Mouse (Mus musculus): ENCODE results near the gene Apoa2. TPM values are rescaled to one million over a fixed set of nuclear protein-coding genes. Genes with fewer than 3 reads are reported as not detected.

Apoa2 gene
- polyA plus RNA-seq, 1 experiment: not detected

GRCm38 (mm10) chr1:171189476-171190114 is 35.3 kb upstream of the Apoa2 start:
- H3K27me3 ChIP-seq (ENCODE audit: control insufficient read depth, insufficient read depth, insufficient read length): no peaks in the 10 kb centered on the region
- H3K79me2 ChIP-seq (ENCODE audit: control insufficient read depth, insufficient read depth): no peaks in the 10 kb centered on the region
- H3K4me2 ChIP-seq (ENCODE audit: low read depth): no peak overlapping the region
- no peak overlapping the region for H3ac ChIP-seq (ENCODE audit: control insufficient read depth, insufficient read length)
- no peak overlapping the region for H3K4me3 ChIP-seq
- no peaks in the 10 kb centered on the region for H3K36me3 ChIP-seq (ENCODE audit: control insufficient read depth, insufficient read depth)
- TF ChIP-seq REST (IDR thresholded peaks at IDR 0.05; ENCODE audit: insufficient read depth, insufficient read length) (no peak), TCF3 (IDR thresholded peaks at IDR 0.05; ENCODE audit: insufficient read length, low read depth) (no peak), MAX (IDR thresholded peaks at IDR 0.05; ENCODE audit: low read depth) (no peak), USF1 (IDR thresholded peaks at IDR 0.05; ENCODE audit: low read depth) (no peak), MYOG (IDR thresholded peaks at IDR 0.05; ENCODE audit: control insufficient read depth in 1 of 3, insufficient read depth in 1 of 3, insufficient read length in 2 of 3, low read depth in 2 of 3) (no peak), SRF (IDR thresholded peaks at IDR 0.05; ENCODE audit: control insufficient read depth, insufficient read length, low read depth) (no peak), MYOD1 (IDR thresholded peaks at IDR 0.05; ENCODE audit: control insufficient read depth in 1 of 3, insufficient read length in 2 of 3, low read depth in 2 of 3) (no peak), E2F4 (IDR thresholded peaks at IDR 0.05; ENCODE audit: insufficient read depth) (no peak), POLR2AphosphoS2 (IDR thresholded peaks at IDR 0.05; ENCODE audit: insufficient read length, low read depth) (no peak), CEBPB (IDR thresholded peaks at IDR 0.05; ENCODE audit: insufficient read depth, poor library complexity, severe bottlenecking) (no peak), TCF12 (IDR thresholded peaks at IDR 0.05; ENCODE audit: insufficient read depth, poor library complexity, severe bottlenecking) (no peak)

DNA sequence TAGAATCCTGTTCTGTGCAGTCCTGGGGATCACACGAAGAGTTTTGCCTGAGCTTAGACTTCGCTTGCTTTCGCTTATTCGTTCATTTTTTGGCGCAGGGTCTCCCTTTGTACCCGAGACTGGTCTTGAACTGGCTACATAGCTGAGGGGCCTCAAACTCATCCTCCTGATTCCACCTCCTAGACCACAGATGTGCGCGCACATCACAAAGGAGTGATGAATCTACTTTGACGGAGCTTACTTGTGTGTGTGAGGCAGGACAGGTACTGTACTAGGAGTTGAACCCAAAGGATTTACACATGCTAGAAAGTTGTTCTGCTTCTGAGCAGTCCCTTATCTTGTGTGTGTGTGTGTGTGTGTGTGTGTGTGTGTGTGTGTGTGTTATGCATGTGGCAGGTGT is 34.0 kb upstream of the Apoa2 start:
- no peak overlapping the region for H3K4me3 ChIP-seq
- H3K27me3 ChIP-seq (ENCODE audit: control insufficient read depth, insufficient read depth, insufficient read length): no peaks in the 10 kb centered on the region
- no peak overlapping the region for H3K4me2 ChIP-seq (ENCODE audit: low read depth)
- no peaks in the 10 kb centered on the region for H3K36me3 ChIP-seq (ENCODE audit: control insufficient read depth, insufficient read depth)
- no peaks in the 10 kb centered on the region for H3K79me2 ChIP-seq (ENCODE audit: control insufficient read depth, insufficient read depth)
- H3ac ChIP-seq (ENCODE audit: control insufficient read depth, insufficient read length): no peak overlapping the region
- TF ChIP-seq SRF (IDR thresholded peaks at IDR 0.05; ENCODE audit: control insufficient read depth, insufficient read length, low read depth): no peak
- TF ChIP-seq E2F4 (IDR thresholded peaks at IDR 0.05; ENCODE audit: insufficient read depth): no peak
- no peak for TF ChIP-seq USF1 (IDR thresholded peaks at IDR 0.05; ENCODE audit: low read depth)
- no peak for TF ChIP-seq REST (IDR thresholded peaks at IDR 0.05; ENCODE audit: insufficient read depth, insufficient read length)
- TF ChIP-seq MYOG (IDR thresholded peaks at IDR 0.05; ENCODE audit: control insufficient read depth in 1 of 3, insufficient read depth in 1 of 3, insufficient read length in 2 of 3, low read depth in 2 of 3): no peak
- no peak for TF ChIP-seq TCF12 (IDR thresholded peaks at IDR 0.05; ENCODE audit: insufficient read depth, poor library complexity, severe bottlenecking)
- no peak for TF ChIP-seq CEBPB (IDR thresholded peaks at IDR 0.05; ENCODE audit: insufficient read depth, poor library complexity, severe bottlenecking)
- no peak for TF ChIP-seq MAX (IDR thresholded peaks at IDR 0.05; ENCODE audit: low read depth)

DNA sequence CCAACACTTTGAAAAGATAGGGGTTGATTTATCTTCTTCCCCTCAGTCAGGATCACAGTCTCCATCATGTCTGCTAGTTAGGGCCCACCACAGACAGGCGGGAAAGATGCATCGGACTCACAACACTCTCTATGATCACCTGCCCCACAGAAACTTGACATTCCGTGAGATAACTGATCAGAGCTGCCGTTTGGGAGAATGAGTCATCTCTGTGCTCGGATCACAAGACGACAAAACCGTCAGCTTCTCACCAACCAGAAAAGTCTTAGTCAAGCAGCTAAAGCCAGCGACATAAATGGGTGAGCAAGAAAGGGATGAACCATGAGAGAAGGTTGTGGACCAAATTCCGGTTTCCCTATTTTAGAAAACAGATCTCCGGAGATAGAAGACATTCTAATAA is 32.6 kb upstream of the Apoa2 start:
- H3K79me2 ChIP-seq (ENCODE audit: control insufficient read depth, insufficient read depth): no peaks in the 10 kb centered on the region
- no peaks in the 10 kb centered on the region for H3K36me3 ChIP-seq (ENCODE audit: control insufficient read depth, insufficient read depth)
- peak overlapping the region; percentile 76 for H3K4me2 ChIP-seq (ENCODE audit: low read depth)
- H3ac ChIP-seq (ENCODE audit: control insufficient read depth, insufficient read length): no peak overlapping the region
- TF ChIP-seq TCF12 (IDR thresholded peaks at IDR 0.05; ENCODE audit: insufficient read depth, poor library complexity, severe bottlenecking) (no peak), REST (IDR thresholded peaks at IDR 0.05; ENCODE audit: insufficient read depth, insufficient read length) (no peak), TCF3 (IDR thresholded peaks at IDR 0.05; ENCODE audit: insufficient read length, low read depth) (no peak), SRF (IDR thresholded peaks at IDR 0.05; ENCODE audit: control insufficient read depth, insufficient read length, low read depth) (no peak), MYOG (IDR thresholded peaks at IDR 0.05; ENCODE audit: control insufficient read depth in 1 of 3, insufficient read depth in 1 of 3, insufficient read length in 2 of 3, low read depth in 2 of 3) (no peak), E2F4 (IDR thresholded peaks at IDR 0.05; ENCODE audit: insufficient read depth) (no peak), POLR2AphosphoS2 (IDR thresholded peaks at IDR 0.05; ENCODE audit: insufficient read length, low read depth) (no peak), MAX (IDR thresholded peaks at IDR 0.05; ENCODE audit: low read depth) (no peak), USF1 (IDR thresholded peaks at IDR 0.05; ENCODE audit: low read depth) (no peak), MYOD1 (IDR thresholded peaks at IDR 0.05; ENCODE audit: control insufficient read depth in 1 of 3, insufficient read length in 2 of 3, low read depth in 2 of 3) (no peak), POLR2A (IDR thresholded peaks at IDR 0.05; ENCODE audit: insufficient read length, low read depth) (no peak), CEBPB (IDR thresholded peaks at IDR 0.05; ENCODE audit: insufficient read depth, poor library complexity, severe bottlenecking) (no peak)
- no peaks in the 10 kb centered on the region for H3K27me3 ChIP-seq (ENCODE audit: control insufficient read depth, insufficient read depth, insufficient read length)
- no peak overlapping the region for H3K4me3 ChIP-seq

GRCm38 (mm10) chr1:171193093-171193840 is 31.6 kb upstream of the Apoa2 start:
- H3K27me3 ChIP-seq (ENCODE audit: control insufficient read depth, insufficient read depth, insufficient read length): no peaks in the 10 kb centered on the region
- H3K36me3 ChIP-seq (ENCODE audit: control insufficient read depth, insufficient read depth): no peaks in the 10 kb centered on the region
- TF ChIP-seq MYOD1 (IDR thresholded peaks at IDR 0.05; ENCODE audit: control insufficient read depth in 1 of 3, insufficient read length in 2 of 3, low read depth in 2 of 3): no peak
- TF ChIP-seq POLR2AphosphoS2 (IDR thresholded peaks at IDR 0.05; ENCODE audit: insufficient read length, low read depth): no peak
- TF ChIP-seq TCF3 (IDR thresholded peaks at IDR 0.05; ENCODE audit: insufficient read length, low read depth): no peak
- TF ChIP-seq SRF (IDR thresholded peaks at IDR 0.05; ENCODE audit: control insufficient read depth, insufficient read length, low read depth): no peak
- no peak for TF ChIP-seq CEBPB (IDR thresholded peaks at IDR 0.05; ENCODE audit: insufficient read depth, poor library complexity, severe bottlenecking)
- TF ChIP-seq TCF12 (IDR thresholded peaks at IDR 0.05; ENCODE audit: insufficient read depth, poor library complexity, severe bottlenecking): no peak
- no peak for TF ChIP-seq MAX (IDR thresholded peaks at IDR 0.05; ENCODE audit: low read depth)
- no peak for TF ChIP-seq USF1 (IDR thresholded peaks at IDR 0.05; ENCODE audit: low read depth)
- no peak for TF ChIP-seq MYOG (IDR thresholded peaks at IDR 0.05; ENCODE audit: control insufficient read depth in 1 of 3, insufficient read depth in 1 of 3, insufficient read length in 2 of 3, low read depth in 2 of 3)
- H3K79me2 ChIP-seq (ENCODE audit: control insufficient read depth, insufficient read depth): no peaks in the 10 kb centered on the region
- H3K4me2 ChIP-seq (ENCODE audit: low read depth): peak overlapping the region; percentile 76
- no peak overlapping the region for H3K4me3 ChIP-seq
- H3ac ChIP-seq (ENCODE audit: control insufficient read depth, insufficient read length): no peak overlapping the region

Measured in myocyte (in vitro differentiated cells).